Mouse (Mus musculus): Measurements from ENCODE around the gene Musk. TPM values are rescaled to one million over a fixed set of nuclear protein-coding genes. Genes with fewer than 3 reads are reported as not detected.

Gene Musk
- polyA plus RNA-seq, 1 experiment from 2014 or later: 0.20 TPM

DNA sequence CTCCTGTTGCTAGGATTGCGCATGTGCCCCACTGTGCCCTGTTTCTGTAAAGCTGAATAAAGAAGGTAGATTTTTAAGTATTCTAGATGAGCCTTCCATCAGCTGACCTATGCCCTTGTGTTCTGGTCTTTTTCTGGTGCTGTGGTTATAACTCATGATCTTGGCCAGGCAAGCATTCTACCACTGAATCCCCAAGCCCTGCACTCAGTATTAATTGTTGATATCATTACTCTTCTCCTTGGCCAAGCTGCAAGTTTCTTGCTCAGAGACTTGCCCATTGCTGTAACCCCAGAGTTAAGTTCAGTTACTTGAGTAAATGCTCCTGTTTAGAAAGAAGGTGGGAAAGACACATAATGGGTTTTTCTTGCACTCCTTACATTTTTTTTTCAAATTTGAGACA is 14.8 kb upstream of the Musk start:
- no peak for ATAC-seq
- no peaks in the 10 kb centered on the region for H3K27me3 ChIP-seq (ENCODE audit: control insufficient read depth, insufficient read depth, low read depth, low read length)
- H3K4me1 ChIP-seq (ENCODE audit: control insufficient read depth, insufficient read depth, low read length): no peaks in the 10 kb centered on the region
- WGBS: 94% methylated on average over 1 of the region's 1 CpGs
- H3K4me3 ChIP-seq (ENCODE audit: low read depth, low read length): no peak overlapping the region
- no peak overlapping the region for H3K9ac ChIP-seq (ENCODE audit: low read depth, low read length)
- H3K27ac ChIP-seq (ENCODE audit: low read length): no peak overlapping the region
- no peaks in the 10 kb centered on the region for H3K36me3 ChIP-seq (ENCODE audit: control insufficient read depth, insufficient read depth, low read length)
- no peaks in the 10 kb centered on the region for H3K9me3 ChIP-seq (replicated peaks; ENCODE audit: control insufficient read depth, low read length, poor library complexity, severe bottlenecking)
- no peak overlapping the region for H3K4me2 ChIP-seq (ENCODE audit: low read length)

DNA sequence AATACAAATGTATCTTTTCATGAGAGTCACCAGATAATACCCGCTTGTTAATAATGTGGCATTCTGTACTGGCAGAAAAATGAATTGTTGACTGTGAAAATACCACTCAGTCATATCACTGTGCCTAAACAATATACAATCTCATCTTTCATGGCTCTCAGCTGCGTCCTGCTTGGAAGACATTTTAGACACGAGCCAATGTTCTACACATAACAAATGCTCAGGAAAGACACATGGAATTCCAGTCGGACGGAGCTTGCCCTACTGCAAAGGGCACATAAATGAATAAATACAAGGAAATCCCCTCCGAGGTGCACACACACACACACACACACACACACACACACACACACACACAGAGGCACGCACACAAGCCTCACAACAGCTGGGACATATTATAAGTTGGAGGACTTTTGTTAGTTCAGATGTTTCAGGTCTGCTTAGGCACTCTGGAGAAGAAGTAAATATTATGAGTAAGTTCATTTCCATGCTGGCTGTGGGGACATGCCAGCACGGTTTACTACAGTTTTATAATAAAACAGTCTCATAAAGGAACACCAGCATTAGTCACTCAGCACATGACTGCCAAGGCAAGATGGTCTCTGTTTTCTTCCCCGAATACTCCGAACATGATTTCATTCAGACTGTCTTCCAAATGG is 14.1 kb upstream of the Musk start:
- no peaks in the 10 kb centered on the region for H3K27me3 ChIP-seq (ENCODE audit: control insufficient read depth, insufficient read depth, low read depth, low read length)
- H3K4me2 ChIP-seq (ENCODE audit: low read length): no peak overlapping the region
- no peaks in the 10 kb centered on the region for H3K4me1 ChIP-seq (ENCODE audit: control insufficient read depth, insufficient read depth, low read length)
- no peaks in the 10 kb centered on the region for H3K9me3 ChIP-seq (replicated peaks; ENCODE audit: control insufficient read depth, low read length, poor library complexity, severe bottlenecking)
- no peak overlapping the region for H3K9ac ChIP-seq (ENCODE audit: low read depth, low read length)
- WGBS: 81% methylated on average over 10 of the region's 10 CpGs
- no peak overlapping the region for H3K4me3 ChIP-seq (ENCODE audit: low read depth, low read length)
- H3K36me3 ChIP-seq (ENCODE audit: control insufficient read depth, insufficient read depth, low read length): no peaks in the 10 kb centered on the region
- no peak overlapping the region for H3K27ac ChIP-seq (ENCODE audit: low read length)
- no peak for ATAC-seq

DNA sequence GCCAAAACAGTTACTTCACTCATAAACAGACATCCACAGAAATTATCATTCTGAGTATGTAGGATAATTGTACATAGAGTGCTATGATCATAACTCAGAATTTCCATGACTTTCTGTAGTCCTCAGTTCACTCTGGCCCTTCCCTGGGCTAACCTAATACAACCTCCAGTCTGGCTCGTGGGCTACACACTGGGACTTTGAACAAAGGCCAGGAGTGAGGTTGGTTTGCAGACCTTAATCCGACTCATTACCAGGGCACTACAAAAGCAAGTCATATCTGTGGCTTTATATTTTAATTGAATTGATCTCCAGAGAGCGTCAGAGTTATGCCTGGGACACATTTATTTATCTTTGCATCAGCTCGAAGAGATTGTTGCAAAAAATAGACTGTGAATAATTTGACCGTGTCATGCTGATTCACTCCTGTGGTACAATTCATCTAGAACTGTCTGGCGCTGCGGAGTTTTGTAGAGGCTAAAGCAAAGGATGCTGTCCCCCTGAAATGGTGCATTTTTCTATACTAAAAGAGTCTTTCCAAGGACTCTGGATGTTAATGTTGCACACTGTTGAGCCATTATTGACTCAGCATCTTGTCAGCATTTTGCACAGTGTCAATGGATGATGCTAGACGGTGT is 10.4 kb upstream of the Musk start:
- H3K4me2 ChIP-seq (ENCODE audit: low read length): no peak overlapping the region
- H3K9ac ChIP-seq (ENCODE audit: low read depth, low read length): no peak overlapping the region
- no peaks in the 10 kb centered on the region for H3K27me3 ChIP-seq (ENCODE audit: control insufficient read depth, insufficient read depth, low read depth, low read length)
- no peaks in the 10 kb centered on the region for H3K4me1 ChIP-seq (ENCODE audit: control insufficient read depth, insufficient read depth, low read length)
- no peaks in the 10 kb centered on the region for H3K9me3 ChIP-seq (replicated peaks; ENCODE audit: control insufficient read depth, low read length, poor library complexity, severe bottlenecking)
- H3K27ac ChIP-seq (ENCODE audit: low read length): no peak overlapping the region
- ATAC-seq: no peak
- no peaks in the 10 kb centered on the region for H3K36me3 ChIP-seq (ENCODE audit: control insufficient read depth, insufficient read depth, low read length)
- WGBS: 42% methylated on average over 8 of the region's 8 CpGs
- H3K4me3 ChIP-seq (ENCODE audit: low read depth, low read length): no peak overlapping the region

DNA sequence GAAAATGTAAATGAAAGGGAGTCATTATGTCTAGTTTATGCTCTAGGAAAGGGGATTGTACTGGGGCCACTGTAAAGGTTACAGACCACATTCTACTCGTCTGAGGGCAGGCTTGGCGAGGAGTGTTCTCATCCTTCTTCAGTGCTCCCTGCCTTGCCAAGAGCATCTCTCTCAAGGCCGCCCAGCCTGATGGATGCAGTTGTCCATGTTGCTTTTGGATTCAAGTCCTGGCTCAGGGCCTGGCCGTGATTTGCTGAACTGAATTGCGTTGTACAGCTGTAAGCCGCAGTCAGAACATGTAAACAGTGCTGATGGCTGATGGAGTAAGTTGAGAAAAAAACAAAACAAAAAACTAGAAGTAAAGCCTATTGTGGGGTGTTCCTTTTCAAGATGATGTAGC is 7.4 kb upstream of the Musk start:
- Histone ChIP-seq H3K9me3 (replicated peaks; ENCODE audit: control insufficient read depth, low read length, poor library complexity, severe bottlenecking) (no peaks in the 10 kb centered on the region), H3K27ac (ENCODE audit: low read length) (no peak overlapping the region), H3K9ac (ENCODE audit: low read depth, low read length) (no peak overlapping the region), H3K4me3 (ENCODE audit: low read depth, low read length) (no peak overlapping the region), H3K36me3 (ENCODE audit: control insufficient read depth, insufficient read depth, low read length) (no peaks in the 10 kb centered on the region), H3K4me1 (ENCODE audit: control insufficient read depth, insufficient read depth, low read length) (no peaks in the 10 kb centered on the region), H3K4me2 (ENCODE audit: low read length) (no peak overlapping the region), H3K27me3 (ENCODE audit: control insufficient read depth, insufficient read depth, low read depth, low read length) (no peaks in the 10 kb centered on the region)
- ATAC-seq: no peak
- WGBS: 90% methylated on average over 6 of the region's 6 CpGs

DNA sequence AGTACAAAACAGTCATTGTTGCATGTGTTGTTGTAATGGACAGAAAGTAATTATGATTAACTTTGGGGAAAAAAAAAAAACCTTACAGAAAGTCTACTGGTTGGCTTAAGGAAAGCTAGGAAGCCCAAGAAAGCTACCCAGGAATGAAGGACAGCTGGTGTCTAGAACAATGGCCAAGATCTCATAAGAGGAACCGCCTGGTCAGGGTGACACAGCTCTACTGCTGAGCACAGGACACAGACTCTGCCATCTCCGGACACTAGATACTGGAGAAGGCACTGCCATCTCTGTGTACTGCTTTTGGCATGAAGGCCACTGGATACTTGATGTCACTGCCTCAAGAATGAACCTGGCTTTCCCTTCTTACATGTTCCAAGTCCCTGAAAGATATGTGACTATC is 5.6 kb upstream of the Musk start:
- H3K27me3 ChIP-seq (ENCODE audit: control insufficient read depth, insufficient read depth, low read depth, low read length): no peaks in the 10 kb centered on the region
- 87% methylated on average over 2 of the region's 2 CpGs for WGBS
- H3K27ac ChIP-seq (ENCODE audit: low read length): no peak overlapping the region
- H3K4me1 ChIP-seq (ENCODE audit: control insufficient read depth, insufficient read depth, low read length): no peaks in the 10 kb centered on the region
- no peak overlapping the region for H3K4me3 ChIP-seq (ENCODE audit: low read depth, low read length)
- no peak overlapping the region for H3K9ac ChIP-seq (ENCODE audit: low read depth, low read length)
- ATAC-seq: no peak
- no peak overlapping the region for H3K4me2 ChIP-seq (ENCODE audit: low read length)
- H3K36me3 ChIP-seq (ENCODE audit: control insufficient read depth, insufficient read depth, low read length): no peaks in the 10 kb centered on the region
- H3K9me3 ChIP-seq (replicated peaks; ENCODE audit: control insufficient read depth, low read length, poor library complexity, severe bottlenecking): no peaks in the 10 kb centered on the region

DNA sequence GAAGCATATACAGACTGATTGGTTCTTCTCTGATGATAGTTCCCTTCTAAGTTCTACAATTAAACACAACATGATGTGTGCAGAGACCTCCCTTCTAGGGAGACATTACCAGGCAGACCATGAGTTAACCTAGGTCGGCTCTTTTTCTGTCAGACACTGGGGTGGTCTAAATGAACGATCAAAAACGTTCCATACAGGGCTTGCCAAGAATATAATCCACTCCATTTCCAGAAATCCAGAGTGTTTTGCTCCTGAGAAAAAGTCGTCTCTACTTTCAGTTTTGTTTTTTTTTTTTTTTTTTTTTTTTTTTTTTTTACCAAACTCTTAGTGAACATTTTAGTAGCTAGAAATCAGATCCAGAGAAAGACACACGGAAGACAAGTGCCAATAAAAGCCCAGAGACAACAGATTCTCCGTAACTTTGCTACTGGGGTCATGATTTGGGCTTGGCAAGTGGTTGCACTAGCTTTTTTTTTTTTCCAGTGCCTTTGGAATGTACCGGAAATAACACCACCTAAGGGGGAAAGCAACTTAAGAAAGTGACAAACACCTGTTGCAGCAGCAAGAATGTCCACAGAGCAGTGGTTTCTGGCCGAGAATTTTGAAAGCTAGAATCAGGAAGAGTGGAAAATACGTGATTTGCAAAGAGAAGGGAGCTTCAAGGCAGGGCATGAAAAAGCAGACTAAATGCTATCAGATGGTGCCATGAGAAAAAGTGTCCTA is 769 bp downstream of the Musk start:
- no peak for ATAC-seq
- H3K4me3 ChIP-seq (ENCODE audit: low read depth, low read length): no peak overlapping the region
- no peaks in the 10 kb centered on the region for H3K4me1 ChIP-seq (ENCODE audit: control insufficient read depth, insufficient read depth, low read length)
- H3K9me3 ChIP-seq (replicated peaks; ENCODE audit: control insufficient read depth, low read length, poor library complexity, severe bottlenecking): no peaks in the 10 kb centered on the region
- WGBS: 86% methylated on average over 9 of the region's 9 CpGs
- H3K9ac ChIP-seq (ENCODE audit: low read depth, low read length): no peak overlapping the region
- no peaks in the 10 kb centered on the region for H3K27me3 ChIP-seq (ENCODE audit: control insufficient read depth, insufficient read depth, low read depth, low read length)
- H3K36me3 ChIP-seq (ENCODE audit: control insufficient read depth, insufficient read depth, low read length): no peaks in the 10 kb centered on the region
- H3K4me2 ChIP-seq (ENCODE audit: low read length): no peak overlapping the region
- no peak overlapping the region for H3K27ac ChIP-seq (ENCODE audit: low read length)

DNA sequence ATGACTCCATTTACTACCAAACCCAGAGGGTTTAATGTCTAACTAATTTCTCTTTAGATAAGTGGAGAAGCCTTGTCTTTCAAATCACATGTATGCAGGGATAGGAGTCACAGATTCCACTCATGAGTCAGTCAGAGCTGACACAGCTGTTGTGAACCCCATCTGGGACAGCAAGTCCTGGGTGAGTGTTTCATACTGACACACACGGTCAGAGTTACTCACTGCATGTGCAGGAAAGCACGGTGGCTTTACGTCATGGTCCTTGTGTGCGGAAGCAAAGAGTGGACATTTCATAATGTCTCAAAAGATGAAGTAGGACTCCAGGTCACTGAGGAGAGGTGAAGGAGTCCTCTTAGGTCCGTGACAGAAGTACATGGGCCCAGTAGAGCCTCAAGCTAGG is 3.0 kb downstream of the Musk start:
- Histone ChIP-seq H3K4me2 (ENCODE audit: low read length) (no peak overlapping the region), H3K9me3 (replicated peaks; ENCODE audit: control insufficient read depth, low read length, poor library complexity, severe bottlenecking) (no peaks in the 10 kb centered on the region), H3K27ac (ENCODE audit: low read length) (no peak overlapping the region), H3K27me3 (ENCODE audit: control insufficient read depth, insufficient read depth, low read depth, low read length) (no peaks in the 10 kb centered on the region), H3K4me3 (ENCODE audit: low read depth, low read length) (no peak overlapping the region), H3K36me3 (ENCODE audit: control insufficient read depth, insufficient read depth, low read length) (no peaks in the 10 kb centered on the region), H3K4me1 (ENCODE audit: control insufficient read depth, insufficient read depth, low read length) (no peaks in the 10 kb centered on the region), H3K9ac (ENCODE audit: low read depth, low read length) (no peak overlapping the region)
- WGBS: 84% methylated on average over 5 of the region's 5 CpGs
- ATAC-seq: no peak

- no peak for ATAC-seq
- 43% methylated on average over 1 of the region's 1 CpGs for WGBS
Measured at GRCm38 (mm10) chr4:58291828-58292227, 6.1 kb downstream of the Musk start.

GRCm38 (mm10) chr4:58293099-58293498 is 7.3 kb downstream of the Musk start:
- 93% methylated on average over 3 of the region's 3 CpGs for WGBS
- H3K27me3 ChIP-seq (ENCODE audit: control insufficient read depth, insufficient read depth, low read depth, low read length): no peaks in the 10 kb centered on the region
- no peak overlapping the region for H3K4me3 ChIP-seq (ENCODE audit: low read depth, low read length)
- H3K27ac ChIP-seq (ENCODE audit: low read length): no peak overlapping the region
- no peaks in the 10 kb centered on the region for H3K36me3 ChIP-seq (ENCODE audit: control insufficient read depth, insufficient read depth, low read length)
- no peaks in the 10 kb centered on the region for H3K9me3 ChIP-seq (replicated peaks; ENCODE audit: control insufficient read depth, low read length, poor library complexity, severe bottlenecking)
- H3K9ac ChIP-seq (ENCODE audit: low read depth, low read length): no peak overlapping the region
- ATAC-seq: no peak
- H3K4me2 ChIP-seq (ENCODE audit: low read length): no peak overlapping the region
- no peaks in the 10 kb centered on the region for H3K4me1 ChIP-seq (ENCODE audit: control insufficient read depth, insufficient read depth, low read length)

More at GRCm38 (mm10) chr4:58291828-58292227, 6.1 kb downstream of the Musk start:
- Histone ChIP-seq H3K27me3 (ENCODE audit: control insufficient read depth, insufficient read depth, low read depth, low read length) (no peaks in the 10 kb centered on the region), H3K36me3 (ENCODE audit: control insufficient read depth, insufficient read depth, low read length) (no peaks in the 10 kb centered on the region), H3K27ac (ENCODE audit: low read length) (no peak overlapping the region), H3K4me3 (ENCODE audit: low read depth, low read length) (no peak overlapping the region), H3K4me2 (ENCODE audit: low read length) (no peak overlapping the region), H3K9ac (ENCODE audit: low read depth, low read length) (no peak overlapping the region), H3K4me1 (ENCODE audit: control insufficient read depth, insufficient read depth, low read length) (no peaks in the 10 kb centered on the region), H3K9me3 (replicated peaks; ENCODE audit: control insufficient read depth, low read length, poor library complexity, severe bottlenecking) (no peaks in the 10 kb centered on the region)
